Mouse (Mus musculus): ENCODE measurements at regions not wholly inside any gene's neighbourhood (a gene's known extent, or its start where the extent isn't known, plus 50 kb on each side); places are given as distances from the start of the nearest gene placed in this dataset.

DNA sequence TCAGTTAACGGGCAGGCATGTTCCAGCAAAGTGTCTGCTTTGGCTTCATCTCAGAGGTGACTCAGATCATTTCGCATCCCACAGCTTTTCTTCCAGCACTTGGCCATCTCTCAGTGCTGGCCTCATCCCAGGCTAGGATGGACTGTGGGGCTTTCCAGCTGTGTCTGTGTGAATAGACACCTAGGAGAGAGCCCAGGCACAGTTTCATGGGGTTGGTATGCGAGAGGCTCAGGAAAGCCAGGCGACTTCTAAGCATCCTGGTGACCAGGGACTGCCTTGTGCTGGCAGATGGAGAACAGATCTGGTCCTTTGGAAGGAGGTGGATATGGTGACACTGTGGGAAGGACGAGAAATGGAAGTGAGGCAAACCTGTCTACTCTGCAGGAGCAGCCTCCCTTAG, 182.9 kb downstream of the Cd83 start:
- no peak overlapping the region for H3K27ac ChIP-seq (ENCODE audit: low read depth)
- H3K9me3 ChIP-seq (replicated peaks; ENCODE audit: control insufficient read depth, low read length), result no peaks in the 10 kb centered on the region
- no peak overlapping the region for H3K4me3 ChIP-seq (ENCODE audit: low read depth, low read length)
- H3K36me3 ChIP-seq (replicated peaks; ENCODE audit: control insufficient read depth, insufficient read depth, low read length), result no peaks in the 10 kb centered on the region
- H3K9ac ChIP-seq (replicated peaks; ENCODE audit: low read depth, low read length), result no peak overlapping the region
- ATAC-seq (ENCODE audit: insufficient read depth, low read depth) (no peak), DNase-seq (ENCODE audit: low spot score) (no peak)
- H3K4me2 ChIP-seq (ENCODE audit: low read depth, low read length), result no peak overlapping the region
- WGBS, result 65% methylated on average over 5 of the region's 5 CpGs
- no peaks in the 10 kb centered on the region for H3K4me1 ChIP-seq (ENCODE audit: control insufficient read depth, insufficient read depth)
- no peaks in the 10 kb centered on the region for H3K27me3 ChIP-seq (ENCODE audit: control insufficient read depth, insufficient read depth, low read length)
- TF ChIP-seq EP300 (IDR thresholded peaks at IDR 0.05; ENCODE audit: low read depth) (no peak), CTCF (IDR thresholded peaks at IDR 0.05; ENCODE audit: low read depth) (no peak)

DNA sequence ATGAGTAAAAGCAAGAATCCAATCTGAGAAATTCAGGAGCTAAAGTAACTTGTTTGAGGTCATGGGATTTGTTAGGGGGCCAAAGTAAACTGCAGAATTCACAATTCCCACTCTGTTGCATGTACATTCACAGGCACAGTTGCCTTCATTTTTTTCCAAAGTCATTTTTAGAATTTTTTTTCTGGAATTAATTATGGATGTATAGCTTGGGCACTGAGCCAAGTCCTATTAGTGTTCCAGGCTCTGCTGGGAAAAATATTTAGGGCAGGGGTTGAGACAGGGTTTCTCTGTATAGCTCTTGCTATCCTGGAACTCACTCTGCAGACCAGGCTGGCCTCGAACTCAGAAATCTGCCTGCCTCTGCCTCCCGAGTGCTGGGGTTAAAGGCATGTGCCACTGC, 188.3 kb downstream of the Cd83 start:
- Histone ChIP-seq H3K9ac (replicated peaks; ENCODE audit: low read depth, low read length) (no peak overlapping the region), H3K9me3 (replicated peaks; ENCODE audit: control insufficient read depth, low read length) (no peaks in the 10 kb centered on the region), H3K36me3 (replicated peaks; ENCODE audit: control insufficient read depth, insufficient read depth, low read length) (no peaks in the 10 kb centered on the region), H3K27me3 (ENCODE audit: control insufficient read depth, insufficient read depth, low read length) (no peaks in the 10 kb centered on the region), H3K4me1 (ENCODE audit: control insufficient read depth, insufficient read depth) (no peaks in the 10 kb centered on the region), H3K4me3 (ENCODE audit: low read depth, low read length) (no peak overlapping the region), H3K27ac (ENCODE audit: low read depth) (no peak overlapping the region), H3K4me2 (ENCODE audit: low read depth, low read length) (no peak overlapping the region)
- DNase-seq (ENCODE audit: low spot score), result no peak
- TF ChIP-seq EP300 (IDR thresholded peaks at IDR 0.05; ENCODE audit: low read depth) (no peak), CTCF (IDR thresholded peaks at IDR 0.05; ENCODE audit: low read depth) (no peak)
- 72% methylated on average over 2 of the region's 2 CpGs for WGBS
- no peak for ATAC-seq (ENCODE audit: insufficient read depth, low read depth)

DNA sequence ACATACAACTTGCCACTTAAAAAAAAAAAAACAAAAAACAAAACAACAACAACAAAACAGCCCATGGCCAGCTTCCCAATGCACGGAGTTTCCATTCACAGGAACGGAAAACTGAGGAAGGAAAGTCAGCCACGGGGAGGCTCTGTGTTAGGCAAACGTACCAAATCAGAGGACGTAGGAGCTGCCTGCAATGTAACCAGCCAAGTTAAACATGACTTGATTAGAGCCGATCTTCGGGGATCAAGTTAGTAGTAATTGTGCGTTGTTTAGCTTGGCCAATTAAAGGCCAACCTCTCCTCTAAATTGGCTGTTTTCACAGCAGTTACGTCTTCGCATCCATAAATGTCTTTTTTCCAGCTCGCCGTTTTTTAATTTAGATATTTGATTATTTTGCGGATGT, 190.7 kb downstream of the Cd83 start:
- no peak overlapping the region for H3K9ac ChIP-seq (replicated peaks; ENCODE audit: low read depth, low read length)
- no peak for ATAC-seq (ENCODE audit: insufficient read depth, low read depth)
- no peak overlapping the region for H3K4me3 ChIP-seq (ENCODE audit: low read depth, low read length)
- H3K9me3 ChIP-seq (replicated peaks; ENCODE audit: control insufficient read depth, low read length), result 0 out of 2 replicates have a peak, but pooled peaks cover 4% of the 10 kb centered on the region
- H3K4me2 ChIP-seq (ENCODE audit: low read depth, low read length), result no peak overlapping the region
- 82% methylated on average over 13 of the region's 13 CpGs for WGBS
- TF ChIP-seq EP300 (IDR thresholded peaks at IDR 0.05; ENCODE audit: low read depth) (no peak), CTCF (IDR thresholded peaks at IDR 0.05; ENCODE audit: low read depth) (no peak)
- DNase-seq (ENCODE audit: low spot score), result no peak
- H3K36me3 ChIP-seq (replicated peaks; ENCODE audit: control insufficient read depth, insufficient read depth, low read length), result no peaks in the 10 kb centered on the region
- H3K4me1 ChIP-seq (ENCODE audit: control insufficient read depth, insufficient read depth), result no peaks in the 10 kb centered on the region
- H3K27me3 ChIP-seq (ENCODE audit: control insufficient read depth, insufficient read depth, low read length), result no peaks in the 10 kb centered on the region
- H3K27ac ChIP-seq (ENCODE audit: low read depth), result no peak overlapping the region

DNA sequence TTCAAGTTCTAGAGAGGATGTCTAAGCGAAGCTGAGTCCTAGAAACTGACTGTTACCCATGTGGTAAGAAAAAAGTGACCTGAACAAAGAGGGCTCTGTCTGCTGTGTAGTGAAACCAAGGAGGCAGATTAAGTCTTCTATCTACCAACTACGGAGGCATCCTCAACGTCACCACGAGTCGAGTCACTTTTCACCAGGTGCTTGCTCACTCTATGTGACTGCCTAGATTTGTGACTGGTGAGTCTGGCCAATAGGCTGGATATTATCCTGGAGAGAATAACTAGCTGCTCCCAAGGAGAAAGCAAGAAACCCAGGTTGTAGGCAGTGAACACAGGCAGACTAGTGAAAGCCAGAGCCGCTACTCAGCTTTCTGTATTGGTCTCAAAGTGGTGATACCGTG, 191.2 kb downstream of the Cd83 start:
- DNase-seq (ENCODE audit: low spot score), result no peak
- WGBS, result 70% methylated on average over 7 of the region's 7 CpGs

DNA sequence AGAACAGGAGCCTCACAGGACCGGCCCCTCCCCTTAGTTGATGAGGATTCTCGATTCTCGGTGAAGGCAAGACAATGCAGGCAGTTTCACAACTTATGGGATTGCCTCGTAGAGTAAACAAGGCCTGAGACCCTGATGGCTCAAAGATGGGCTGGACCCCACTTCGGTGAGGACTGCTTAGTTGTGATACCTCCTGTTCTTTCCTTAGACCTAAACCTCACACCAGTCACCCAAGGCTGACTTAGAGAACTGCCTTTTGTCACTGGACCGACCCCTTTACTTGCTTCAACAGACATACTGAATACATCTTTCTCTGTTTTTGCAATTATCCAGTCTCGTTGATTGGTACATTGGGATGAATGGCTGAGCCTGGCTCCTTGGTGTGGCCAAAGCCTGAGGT, 192.1 kb downstream of the Cd83 start:
- ATAC-seq (ENCODE audit: insufficient read depth, low read depth) (no peak), DNase-seq (ENCODE audit: low spot score) (no peak)
- 59% methylated on average over 7 of the region's 7 CpGs for WGBS
- no peaks in the 10 kb centered on the region for H3K4me1 ChIP-seq (ENCODE audit: control insufficient read depth, insufficient read depth)
- H3K9me3 ChIP-seq (replicated peaks; ENCODE audit: control insufficient read depth, low read length), result 0 out of 2 replicates have a peak, but pooled peaks cover 4% of the 10 kb centered on the region
- no peak overlapping the region for H3K4me2 ChIP-seq (ENCODE audit: low read depth, low read length)
- H3K9ac ChIP-seq (replicated peaks; ENCODE audit: low read depth, low read length), result no peak overlapping the region
- no peak overlapping the region for H3K4me3 ChIP-seq (ENCODE audit: low read depth, low read length)
- no peaks in the 10 kb centered on the region for H3K36me3 ChIP-seq (replicated peaks; ENCODE audit: control insufficient read depth, insufficient read depth, low read length)
- TF ChIP-seq CTCF (IDR thresholded peaks at IDR 0.05; ENCODE audit: low read depth) (no peak), EP300 (IDR thresholded peaks at IDR 0.05; ENCODE audit: low read depth) (no peak)
- no peak overlapping the region for H3K27ac ChIP-seq (ENCODE audit: low read depth)
- no peaks in the 10 kb centered on the region for H3K27me3 ChIP-seq (ENCODE audit: control insufficient read depth, insufficient read depth, low read length)

More for the DNA sequence above, 191.2 kb downstream of the Cd83 start:
- Histone ChIP-seq H3K9me3 (replicated peaks; ENCODE audit: control insufficient read depth, low read length) (0 out of 2 replicates have a peak, but pooled peaks cover 4% of the 10 kb centered on the region), H3K4me1 (ENCODE audit: control insufficient read depth, insufficient read depth) (no peaks in the 10 kb centered on the region), H3K9ac (replicated peaks; ENCODE audit: low read depth, low read length) (no peak overlapping the region), H3K27me3 (ENCODE audit: control insufficient read depth, insufficient read depth, low read length) (no peaks in the 10 kb centered on the region), H3K36me3 (replicated peaks; ENCODE audit: control insufficient read depth, insufficient read depth, low read length) (no peaks in the 10 kb centered on the region), H3K4me2 (ENCODE audit: low read depth, low read length) (no peak overlapping the region), H3K4me3 (ENCODE audit: low read depth, low read length) (no peak overlapping the region), H3K27ac (ENCODE audit: low read depth) (no peak overlapping the region)
- ATAC-seq (ENCODE audit: insufficient read depth, low read depth), result no peak
- TF ChIP-seq EP300 (IDR thresholded peaks at IDR 0.05; ENCODE audit: low read depth) (no peak), CTCF (IDR thresholded peaks at IDR 0.05; ENCODE audit: low read depth) (no peak)

DNA sequence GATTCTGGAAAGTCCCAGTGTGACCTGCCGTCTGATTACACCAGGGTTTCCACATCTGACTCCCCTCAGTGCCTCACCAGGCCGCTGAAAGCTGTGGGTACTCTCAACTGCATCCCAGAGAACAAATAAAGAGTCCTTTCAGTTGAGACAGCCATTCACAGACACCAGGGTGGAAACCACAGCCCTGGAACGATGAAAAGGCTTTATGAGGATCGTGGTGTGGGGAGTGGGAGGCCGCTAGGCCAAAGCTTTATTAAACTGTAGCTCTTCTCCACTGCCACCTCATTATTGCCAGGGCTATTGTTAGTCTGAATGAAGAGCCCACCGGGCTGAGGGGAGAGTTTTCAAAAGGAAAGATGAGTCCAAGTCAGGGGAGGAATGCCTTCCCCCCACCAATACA, 202.8 kb downstream of the Cd83 start:
- TF ChIP-seq CTCF (IDR thresholded peaks at IDR 0.05; ENCODE audit: low read depth) (no peak), EP300 (IDR thresholded peaks at IDR 0.05; ENCODE audit: low read depth) (no peak)
- no peak overlapping the region for H3K27ac ChIP-seq (ENCODE audit: low read depth)

More for the DNA sequence above, 202.8 kb downstream of the Cd83 start:
- Histone ChIP-seq H3K27me3 (ENCODE audit: control insufficient read depth, insufficient read depth, low read length) (no peaks in the 10 kb centered on the region), H3K4me1 (ENCODE audit: control insufficient read depth, insufficient read depth) (peaks cover 17% of the 10 kb centered on the region), H3K9me3 (replicated peaks; ENCODE audit: control insufficient read depth, low read length) (no peaks in the 10 kb centered on the region), H3K4me3 (ENCODE audit: low read depth, low read length) (no peak overlapping the region), H3K4me2 (ENCODE audit: low read depth, low read length) (no peak overlapping the region), H3K36me3 (replicated peaks; ENCODE audit: control insufficient read depth, insufficient read depth, low read length) (no peaks in the 10 kb centered on the region), H3K9ac (replicated peaks; ENCODE audit: low read depth, low read length) (no peak overlapping the region)
- DNase-seq (ENCODE audit: low spot score) (no peak), ATAC-seq (ENCODE audit: insufficient read depth, low read depth) (no peak)
- 48% methylated on average over 6 of the region's 6 CpGs for WGBS

Measured in heart, postnatal 0 days (tissue).